In genomic region chr13:42759170-42759569, GRCm38 (mm10) we compare ENCODE assay signal across 18 mouse cellular contexts.
A peak's percentile ranks its signal among the peaks of the same experiment; 100 is the strongest.
DNase-seq lines count a peak whose midpoint lies in the region; ATAC-seq and TF ChIP-seq lines count a peak whose summit lies in the region.
"Had no signal": no experiment of that assay in that cellular context is flagged by ENCODE, and none has a peak within 500 bp of the region (broad histone marks: within the 10 kb centered on the region; RNA-seq: fewer than 3 reads in every experiment).

No protein-coding gene starts in this region.

- DNase-seq in forebrain, embryonic 11.5 days (ENCODE audit: low spot score): no peak
- no peak for DNase-seq in left cerebral cortex, adult 2 months (ENCODE audit: extremely low spot score in 1 of 2, low spot score in 2 of 2)
- DNase-seq in left cerebral cortex, postnatal 36 days (ENCODE audit: low spot score in 2 of 2): no peak
- DNase-seq in right cerebral cortex, postnatal 10 days (ENCODE audit: low spot score in 2 of 2): peak; percentile 56 to 68
- DNase-seq in right cerebral cortex, postnatal 4 days: no peak
- DNase-seq in embryo, embryonic 11 days: no peak
- no peak for DNase-seq in testis, postnatal 14 days (ENCODE audit: low spot score)
- DNase-seq: adrenal gland, adult 8-10 months; kidney, adult 2 months; lung, adult 2 months; thymus, adult 18-20 months had no signal

- WGBS in forebrain, embryonic 15.5 days: 49% methylated on average over 5 of the region's 5 CpGs
- WGBS in forebrain, embryonic 11.5 days: 83% methylated on average over 5 of the region's 5 CpGs

- TF ChIP-seq CTCF in left cerebral cortex, adult 2 months (IDR thresholded peaks at IDR 0.05): no peak

- no peak overlapping the region for H3K4me2 ChIP-seq in forebrain, embryonic 15.5 days (replicated peaks)
- H3K4me2 ChIP-seq in forebrain, embryonic 11.5 days (ENCODE audit: low read depth, low read length, severe bottlenecking): no peak overlapping the region
- H3K4me2 ChIP-seq: embryonic facial prominence, embryonic 13.5 days; heart, embryonic 12.5 days; hindbrain, embryonic 15.5 days; limb, embryonic 15.5 days had no signal

- H3K27me3 ChIP-seq in forebrain, embryonic 15.5 days: no peaks in the 10 kb centered on the region
- no peaks in the 10 kb centered on the region for H3K27me3 ChIP-seq in forebrain, embryonic 11.5 days (ENCODE audit: control insufficient read depth, insufficient read depth, low read length)
- H3K27me3 ChIP-seq: embryonic facial prominence, embryonic 13.5 days; heart, embryonic 12.5 days; hindbrain, embryonic 15.5 days; limb, embryonic 15.5 days had no signal

- H3K4me1 ChIP-seq in forebrain, embryonic 15.5 days: peaks cover 25% of the 10 kb centered on the region
- 0 out of 2 replicates have a peak, but pooled peaks cover 2% of the 10 kb centered on the region for H3K4me1 ChIP-seq in forebrain, embryonic 11.5 days (replicated peaks; ENCODE audit: control insufficient read depth, insufficient read depth, low read length)
- H3K4me1 ChIP-seq: limb, embryonic 15.5 days had no signal

- H3K4me3 ChIP-seq in forebrain, embryonic 15.5 days: no peak overlapping the region
- H3K4me3 ChIP-seq in forebrain, embryonic 11.5 days (ENCODE audit: low read depth, low read length): no peak overlapping the region
- H3K4me3 ChIP-seq in left cerebral cortex, adult 2 months: no peak overlapping the region
- H3K4me3 ChIP-seq: embryonic facial prominence, embryonic 13.5 days; heart, embryonic 12.5 days; hindbrain, embryonic 15.5 days; limb, embryonic 15.5 days; myocyte had no signal

- no peaks in the 10 kb centered on the region for H3K9me3 ChIP-seq in forebrain, embryonic 15.5 days
- no peaks in the 10 kb centered on the region for H3K9me3 ChIP-seq in forebrain, embryonic 11.5 days (ENCODE audit: control insufficient read depth, low read length)
- H3K9me3 ChIP-seq: embryonic facial prominence, embryonic 13.5 days; hindbrain, embryonic 15.5 days; limb, embryonic 15.5 days had no signal

- no peak overlapping the region for H3K9ac ChIP-seq in forebrain, embryonic 15.5 days (replicated peaks)
- no peak overlapping the region for H3K9ac ChIP-seq in forebrain, embryonic 11.5 days (ENCODE audit: low read length)
- H3K9ac ChIP-seq: embryonic facial prominence, embryonic 13.5 days; heart, embryonic 12.5 days; hindbrain, embryonic 15.5 days; limb, embryonic 15.5 days had no signal

- ATAC-seq in forebrain, embryonic 15.5 days (replicated peaks): peak; percentile 49; the same call in 1 of the 2 replicates
- ATAC-seq in forebrain, embryonic 11.5 days (replicated peaks; ENCODE audit: low FRiP score): no peak

- no peaks in the 10 kb centered on the region for H3K36me3 ChIP-seq in forebrain, embryonic 15.5 days
- no peaks in the 10 kb centered on the region for H3K36me3 ChIP-seq in forebrain, embryonic 11.5 days (ENCODE audit: control insufficient read depth, insufficient read depth, low read length)
- H3K36me3 ChIP-seq: embryonic facial prominence, embryonic 13.5 days; G1E; heart, embryonic 12.5 days; hindbrain, embryonic 15.5 days; limb, embryonic 15.5 days had no signal

- no peak overlapping the region for H3K27ac ChIP-seq in forebrain, embryonic 15.5 days (replicated peaks)
- no peak overlapping the region for H3K27ac ChIP-seq in forebrain, embryonic 11.5 days (ENCODE audit: low read depth, low read length)
- H3K27ac ChIP-seq in left cerebral cortex, adult 2 months: peak overlapping the region; percentile 37
- H3K27ac ChIP-seq: embryonic facial prominence, embryonic 13.5 days; hindbrain, embryonic 15.5 days; limb, embryonic 15.5 days had no signal

- intact Hi-C loops in left cerebral cortex, adult 2 months (cut with DNase I): loop anchor here (5.0 kb wide), 1 partner anchor 77 kb away; the partner anchor contains the start of gene Phactr1
- intact Hi-C loops in left cerebral cortex, postnatal 36 days (cut with DNase I): no loop called here

Comparison
In these comparisons a context has a peak if more than half of its experiments do, and no peak if none do; other contexts are left out.
1. DNase-seq: peak in right cerebral cortex, postnatal 10 days (2 of 2); none in forebrain, embryonic 11.5 days (single experiment), left cerebral cortex, adult 2 months (0 of 2), left cerebral cortex, postnatal 36 days (0 of 2), right cerebral cortex, postnatal 4 days (single experiment), embryo, embryonic 11 days (single experiment) and testis, postnatal 14 days (single experiment).